Mouse (Mus musculus): ENCODE results near the gene Acyp2. TPM values are rescaled to one million over a fixed set of nuclear protein-coding genes. Genes with fewer than 3 reads are reported as not detected.

Gene Acyp2
- polyA plus RNA-seq (2015; fragmentation: Illumina TruSeq; extraction: RNeasy Lipid Tissue Mini Kit (QIAGEN cat#74804); ENCODE audit: insufficient read depth, low replicate concordance) = 6.8 TPM

DNA sequence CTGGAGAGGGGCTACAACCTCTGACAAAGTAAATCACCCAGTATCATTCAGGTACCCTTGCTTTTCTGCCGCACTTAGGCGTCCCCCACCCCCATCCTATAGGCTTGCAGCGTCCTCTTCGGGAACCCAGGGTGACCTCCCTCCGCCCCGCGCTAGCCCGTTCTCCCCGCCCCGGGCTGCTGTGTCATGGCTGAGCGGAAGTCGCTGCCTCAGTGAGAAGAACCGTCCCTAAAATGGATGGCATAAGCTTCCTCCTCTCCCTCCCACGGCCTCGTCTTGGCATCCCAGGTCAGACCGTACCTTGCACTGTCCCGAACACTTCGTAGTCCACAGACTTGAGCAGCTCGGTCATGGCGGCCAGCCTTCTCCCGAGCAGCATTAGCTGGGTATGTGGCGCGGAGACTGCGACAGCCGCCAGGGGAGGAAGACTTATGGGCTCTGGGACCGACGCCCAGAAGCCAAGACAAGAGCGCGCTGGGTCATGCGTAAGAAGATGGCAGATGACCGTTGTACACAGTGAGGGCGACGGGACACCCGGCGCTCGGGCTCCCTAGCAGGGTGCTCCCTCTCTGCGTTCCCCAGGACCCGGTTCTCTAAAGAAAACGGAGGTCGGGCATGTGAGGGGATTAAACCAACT, at the start of gene Acyp2:
Acyp2 (minus strand) TSS at position 587 of the 637 bp plus-strand sequence.

GRCm38 (mm10) chr11:30471751-30472593, 177.4 kb downstream of the Acyp2 start, which contains the start of gene 4930505A04Rik:
Gene 4930505A04Rik, minus strand, starts transcription at chr11:30471827.

Other genes with a start within 250 kb of the Acyp2 start
- not detected for gene 4930505A04Rik, start 177.8 kb downstream of the Acyp2 start, polyA plus RNA-seq (2015; fragmentation: Illumina TruSeq; extraction: RNeasy Lipid Tissue Mini Kit (QIAGEN cat#74804); ENCODE audit: insufficient read depth, low replicate concordance)
- 57.4 TPM for gene Psme4, start 122.1 kb upstream of the Acyp2 start, polyA plus RNA-seq (2015; fragmentation: Illumina TruSeq; extraction: RNeasy Lipid Tissue Mini Kit (QIAGEN cat#74804); ENCODE audit: insufficient read depth, low replicate concordance)
- not detected for gene Gpr75, start 235.8 kb upstream of the Acyp2 start, polyA plus RNA-seq (2015; fragmentation: Illumina TruSeq; extraction: RNeasy Lipid Tissue Mini Kit (QIAGEN cat#74804); ENCODE audit: insufficient read depth, low replicate concordance)
- gene Asb3, start 235.8 kb upstream of the Acyp2 start, polyA plus RNA-seq (2015; fragmentation: Illumina TruSeq; extraction: RNeasy Lipid Tissue Mini Kit (QIAGEN cat#74804); ENCODE audit: insufficient read depth, low replicate concordance) = 23.5 TPM